In the genomic region with DNA sequence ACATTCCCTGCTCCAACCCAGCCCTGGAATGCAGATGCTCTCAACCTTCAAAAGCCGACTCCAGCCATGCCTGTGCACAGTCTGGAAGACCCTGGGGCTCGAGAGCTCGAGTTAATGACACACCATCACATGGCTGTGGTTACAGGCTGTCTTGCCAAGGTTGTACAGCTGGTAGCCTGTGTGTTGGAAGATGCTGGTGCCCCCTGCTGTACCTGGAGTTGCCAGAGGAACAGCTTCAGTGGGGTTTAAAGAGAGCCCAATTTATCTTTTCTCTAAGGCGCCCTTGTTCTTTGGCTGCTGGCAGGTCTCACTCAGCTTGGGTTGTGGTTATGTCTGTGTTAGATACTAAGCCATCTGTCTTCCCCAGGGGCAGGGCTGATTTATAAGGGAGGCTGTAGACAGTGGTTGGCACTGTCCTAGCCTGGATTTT, we compare ENCODE assay signal across 9 mouse cellular contexts.
DNase-seq lines count a peak whose midpoint lies in the region; ATAC-seq and TF ChIP-seq lines count a peak whose summit lies in the region.
"Had no signal": no experiment of that assay in that cellular context is flagged by ENCODE, and none has a peak within 500 bp of the region (broad histone marks: within the 10 kb centered on the region; RNA-seq: fewer than 3 reads in every experiment).

No protein-coding gene starts in this region.

- no peaks in the 10 kb centered on the region for H3K36me3 ChIP-seq in embryonic facial prominence, embryonic 15.5 days
- H3K36me3 ChIP-seq in neural tube, embryonic 12.5 days, result no peaks in the 10 kb centered on the region
- H3K36me3 ChIP-seq in liver, postnatal 0 days (replicated peaks; ENCODE audit: insufficient read depth, low read length), result no peaks in the 10 kb centered on the region
- H3K36me3 ChIP-seq: stomach, embryonic 15.5 days had no signal

- 18% methylated on average over 4 of the region's 4 CpGs for WGBS in embryonic facial prominence, embryonic 15.5 days
- 34% methylated on average over 4 of the region's 4 CpGs for WGBS in neural tube, embryonic 12.5 days
- 54% methylated on average over 4 of the region's 4 CpGs for WGBS in liver, postnatal 0 days (ENCODE audit: insufficient replicate concordance)

- peak in 1 of 2 experiments; percentile 27 for DNase-seq in layer of hippocampus, adult 2 months (ENCODE audit: low spot score in 2 of 2)
- DNase-seq in layer of hippocampus, postnatal 25 days (ENCODE audit: extremely low spot score in 1 of 2, low spot score in 1 of 2), result no peak
- peak; percentile 30 for DNase-seq in kidney, postnatal 14 days
- no peak for DNase-seq in heart, adult 18-20 months
- DNase-seq in liver, postnatal 0 days, result no peak

- H3K9ac ChIP-seq in embryonic facial prominence, embryonic 15.5 days, result no peak overlapping the region
- no peak overlapping the region for H3K9ac ChIP-seq in neural tube, embryonic 12.5 days
- H3K9ac ChIP-seq in liver, postnatal 0 days (replicated peaks), result no peak overlapping the region
- H3K9ac ChIP-seq: stomach, embryonic 15.5 days had no signal

- TF ChIP-seq CTCF in layer of hippocampus, adult 2 months (conservative IDR thresholded peaks at IDR 0.05), result peak; percentile 46
- no peak for TF ChIP-seq CTCF in liver, postnatal 0 days (IDR thresholded peaks at IDR 0.05; ENCODE audit: low read depth)

- no peak overlapping the region for H3K4me2 ChIP-seq in embryonic facial prominence, embryonic 15.5 days (replicated peaks)
- 0 out of 2 replicates have a peak overlapping the region, but pooled peaks have one; percentile 14 for H3K4me2 ChIP-seq in neural tube, embryonic 12.5 days (replicated peaks)
- no peak overlapping the region for H3K4me2 ChIP-seq in liver, postnatal 0 days (ENCODE audit: low read depth, low read length)
- H3K4me2 ChIP-seq: stomach, embryonic 15.5 days had no signal

- peak overlapping the region; percentile 65 for H3K27ac ChIP-seq in layer of hippocampus, adult 2 months
- peak overlapping the region; percentile 25; the same call in 1 of the 2 replicates for H3K27ac ChIP-seq in embryonic facial prominence, embryonic 15.5 days (replicated peaks)
- H3K27ac ChIP-seq in neural tube, embryonic 12.5 days, result no peak overlapping the region
- no peak overlapping the region for H3K27ac ChIP-seq in liver, postnatal 0 days (ENCODE audit: low read depth)
- H3K27ac ChIP-seq: stomach, embryonic 15.5 days had no signal

- H3K4me1 ChIP-seq in embryonic facial prominence, embryonic 15.5 days, result peaks cover 15% of the 10 kb centered on the region
- H3K4me1 ChIP-seq in neural tube, embryonic 12.5 days, result peaks cover 18% of the 10 kb centered on the region
- H3K4me1 ChIP-seq in liver, postnatal 0 days (ENCODE audit: insufficient read depth), result no peaks in the 10 kb centered on the region
- H3K4me1 ChIP-seq: stomach, embryonic 15.5 days had no signal

- H3K9me3 ChIP-seq in embryonic facial prominence, embryonic 15.5 days (replicated peaks), result no peaks in the 10 kb centered on the region
- no peaks in the 10 kb centered on the region for H3K9me3 ChIP-seq in neural tube, embryonic 12.5 days
- H3K9me3 ChIP-seq in liver, postnatal 0 days (ENCODE audit: low read length), result no peaks in the 10 kb centered on the region
- H3K9me3 ChIP-seq: stomach, embryonic 15.5 days had no signal

- peak; percentile 80 for ATAC-seq in embryonic facial prominence, embryonic 15.5 days (ENCODE audit: insufficient number of reproducible peaks, low FRiP score, low TSS enrichment, low read depth)
- peak; percentile 81 for ATAC-seq in neural tube, embryonic 12.5 days (ENCODE audit: low FRiP score, low read depth)
- ATAC-seq in inflammation-experienced regulatory T-cells, adult 6 months, result no peak
- no peak for ATAC-seq in liver, postnatal 0 days

- no peaks in the 10 kb centered on the region for H3K27me3 ChIP-seq in embryonic facial prominence, embryonic 15.5 days
- no peaks in the 10 kb centered on the region for H3K27me3 ChIP-seq in neural tube, embryonic 12.5 days (replicated peaks)
- H3K27me3 ChIP-seq in liver, postnatal 0 days (ENCODE audit: insufficient read depth, low read length), result no peaks in the 10 kb centered on the region
- H3K27me3 ChIP-seq: stomach, embryonic 15.5 days had no signal

- H3K4me3 ChIP-seq in layer of hippocampus, adult 2 months, result no peak overlapping the region
- no peak overlapping the region for H3K4me3 ChIP-seq in embryonic facial prominence, embryonic 15.5 days (replicated peaks)
- no peak overlapping the region for H3K4me3 ChIP-seq in neural tube, embryonic 12.5 days
- H3K4me3 ChIP-seq in liver, postnatal 0 days (ENCODE audit: low read depth, low read length), result no peak overlapping the region
- H3K4me3 ChIP-seq: stomach, embryonic 15.5 days had no signal

- TF ChIP-seq EP300 in liver, postnatal 0 days (IDR thresholded peaks at IDR 0.05; ENCODE audit: low read depth), result no peak

Comparison
In these comparisons a context has a peak if more than half of its experiments do, and no peak if none do; other contexts are left out.
1. H3K27ac ChIP-seq: peak in layer of hippocampus, adult 2 months (single experiment) and embryonic facial prominence, embryonic 15.5 days (single experiment); none in neural tube, embryonic 12.5 days (single experiment) and liver, postnatal 0 days (single experiment).
2. ATAC-seq: peak in embryonic facial prominence, embryonic 15.5 days (single experiment) and neural tube, embryonic 12.5 days (single experiment); none in inflammation-experienced regulatory T-cells, adult 6 months (single experiment) and liver, postnatal 0 days (single experiment).